Mouse (Mus musculus) kidney, adult 2 months (tissue): Measurements from ENCODE around the gene Pskh1. TPM values are rescaled to one million over a fixed set of nuclear protein-coding genes. Genes with fewer than 3 reads are reported as not detected.

Source experiments
- DNase-seq: peaks from one replicate; pipeline ENCODE4 v3.0.0; 2021
- H3K27ac ChIP-seq: fragments of 200-500 bp; 2 replicates; pipeline ENCODE4 v1.5.1; 2012; ENCODE audit warnings: low read depth, low read length, control low read depth, inconsistent platforms; ENCODE audit not compliant: insufficient read depth
- H3K27me3 ChIP-seq: fragments of 200-500 bp; replicated peaks from 2 replicates; pipeline ENCODE4 v1.6.1; 2012; ENCODE audit warnings: mild to moderate bottlenecking, moderate library complexity, low read length, inconsistent platforms; ENCODE audit not compliant: control insufficient read depth, insufficient read depth
- H3K36me3 ChIP-seq: fragments of 200-500 bp; 2 replicates; pipeline ENCODE4 v1.6.1; 2012; ENCODE audit warnings: mild to moderate bottlenecking, moderate library complexity, low read length, inconsistent platforms; ENCODE audit not compliant: control insufficient read depth, insufficient read depth
- H3K4me1 ChIP-seq: fragments of 200-500 bp; 2 replicates; pipeline ENCODE4 v1.6.1; 2011; ENCODE audit warnings: low read length; ENCODE audit not compliant: control insufficient read depth, insufficient read depth
- H3K4me3 ChIP-seq: fragments of 200-500 bp; 2 replicates; pipeline ENCODE4 v1.5.1; 2011; ENCODE audit warnings: mild to moderate bottlenecking, low read depth, low read length, control low read depth; ENCODE audit not compliant: insufficient read depth
- CTCF ChIP-seq: fragments of 200-500 bp; conservative IDR thresholded peaks from 2 replicates; pipeline ENCODE4 v1.5.1; 2011; ENCODE audit warnings: low read depth, mild to moderate bottlenecking, control low read depth, low read length, moderate library complexity, mixed read lengths; ENCODE audit not compliant: insufficient read depth, insufficient read length
- POLR2A ChIP-seq: fragments of 200-500 bp; IDR thresholded peaks from one replicate; pipeline ENCODE4 v1.6.1; 2011; ENCODE audit warnings: low read depth, low read length, control low read depth
- WGBS: fragments of 180-500 bp; shearing (Covaris S2); methylation state at CpG from one replicate; pipeline ENCODE4 v1.1.7; 2018; 5-methylcytosine and 5-hydroxymethylcytosine counted together
- polyA plus RNA-seq: library from polyadenylated mRNA; depleted of rRNA; stranded (reverse); fragments of >200 nt; gene quantifications from 2 replicates; pipeline ENCODE4 v1.2.3, GENCODE M21; 2012

Pskh1 gene
- polyA plus RNA-seq, 1 experiment = 44.9 TPM

DNA sequence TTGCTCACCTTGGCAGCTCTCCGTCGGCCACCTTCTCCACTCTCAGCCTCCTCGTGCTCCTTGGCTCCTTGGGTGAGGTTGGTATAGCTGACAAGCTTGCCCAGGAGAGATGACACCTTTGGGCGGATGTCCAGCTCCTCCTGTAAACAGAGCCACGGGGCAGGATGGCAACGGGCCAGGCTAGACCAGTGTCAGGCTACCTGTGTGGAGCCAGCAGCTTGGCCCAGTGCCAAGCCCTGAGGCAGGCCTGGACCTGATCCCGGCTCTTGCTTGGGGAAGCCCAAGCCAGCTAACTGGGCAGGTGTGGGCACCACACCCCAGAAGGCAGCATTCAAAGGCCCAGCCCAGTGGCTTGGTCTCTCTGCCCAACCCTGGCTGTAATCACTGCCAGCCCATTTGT lies 59.1 kb downstream of the Pskh1 start:
- H3K4me1 ChIP-seq = peaks cover 8% of the 10 kb centered on the region
- no peak overlapping the region for H3K27ac ChIP-seq
- TF ChIP-seq CTCF = no peak
- TF ChIP-seq POLR2A = no peak
- peak; percentile 88 for DNase-seq
- 30% methylated on average over 7 of the region's 7 CpGs for WGBS
- no peaks in the 10 kb centered on the region for H3K36me3 ChIP-seq
- H3K27me3 ChIP-seq = no peaks in the 10 kb centered on the region
- no peak overlapping the region for H3K4me3 ChIP-seq

- H3K27ac ChIP-seq = no peak overlapping the region
- H3K4me3 ChIP-seq = no peak overlapping the region
- DNase-seq = no peak
- TF ChIP-seq POLR2A (no peak), CTCF (no peak)
- H3K4me1 ChIP-seq = peaks cover 14% of the 10 kb centered on the region
- no peaks in the 10 kb centered on the region for H3K27me3 ChIP-seq
- H3K36me3 ChIP-seq = no peaks in the 10 kb centered on the region
- 87% methylated on average over 14 of the region's 14 CpGs for WGBS
Measured at GRCm38 (mm10) chr8:105961101-105961500, 60.9 kb downstream of the Pskh1 start.

DNA sequence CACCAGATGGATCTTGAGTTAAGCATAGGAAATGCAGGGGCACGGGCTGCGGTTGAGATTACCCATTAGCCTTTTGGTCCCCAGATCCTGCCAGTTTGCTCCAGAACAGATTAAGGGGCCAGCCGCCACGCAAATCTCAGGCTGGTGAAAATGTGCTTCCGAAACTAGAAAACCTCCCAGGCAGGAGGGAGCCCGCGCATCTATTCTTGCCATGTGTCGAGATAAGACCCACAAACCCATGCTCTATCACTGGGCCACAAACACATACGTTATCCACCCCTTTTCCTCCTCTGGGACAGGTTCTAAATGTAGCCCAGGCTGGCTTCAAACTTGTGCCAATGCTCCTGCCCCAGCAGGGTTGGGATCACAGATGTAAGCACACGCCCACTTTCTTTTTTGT lies 61.3 kb downstream of the Pskh1 start:
- H3K27ac ChIP-seq = no peak overlapping the region
- no peak for DNase-seq
- H3K27me3 ChIP-seq = no peaks in the 10 kb centered on the region
- 89% methylated on average over 10 of the region's 10 CpGs for WGBS
- peaks cover 14% of the 10 kb centered on the region for H3K4me1 ChIP-seq
- no peaks in the 10 kb centered on the region for H3K36me3 ChIP-seq
- TF ChIP-seq CTCF (no peak), POLR2A (no peak)
- no peak overlapping the region for H3K4me3 ChIP-seq

DNA sequence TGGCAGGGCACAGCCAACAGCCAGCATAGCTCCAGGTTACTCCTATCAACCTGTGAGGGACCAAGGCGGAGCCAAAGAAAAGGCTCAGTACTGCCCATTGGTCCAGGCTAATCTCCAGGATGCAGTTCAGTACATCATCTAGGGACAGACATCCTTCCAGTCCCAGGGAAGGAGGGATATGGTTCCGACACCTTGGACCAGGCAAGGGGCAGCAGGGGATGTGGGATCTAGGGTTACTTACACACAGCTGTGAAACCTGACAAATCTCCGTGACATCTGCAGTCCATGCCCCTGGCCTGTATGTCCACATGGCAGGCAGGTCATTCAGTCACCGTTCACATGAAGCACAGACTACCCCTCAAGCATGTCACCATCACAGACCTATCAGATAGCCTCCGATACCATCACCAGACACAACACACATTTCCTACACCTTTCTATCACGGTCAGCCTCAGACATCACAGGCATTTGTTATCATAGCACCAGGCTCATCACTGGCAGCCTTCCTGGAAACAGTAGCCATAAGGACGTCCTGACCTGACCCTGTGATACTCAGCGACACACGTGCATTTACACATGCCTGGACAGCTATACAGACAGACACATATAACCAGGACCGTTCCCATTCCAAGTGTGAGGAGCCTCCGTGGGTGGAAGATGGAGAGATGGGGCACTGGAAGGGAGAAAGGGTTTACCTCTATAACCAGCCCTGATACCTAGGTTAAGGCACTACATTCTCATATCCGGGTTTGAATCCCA lies 64.4 kb downstream of the Pskh1 start:
- Histone ChIP-seq H3K4me3 (peak overlapping the region; percentile 80), H3K27ac (peak overlapping the region; percentile 84; the same call in 1 of the 2 replicates)

GRCm38 (mm10) chr8:105965266-105965904 lies 65.1 kb downstream of the Pskh1 start:
- peak overlapping the region; percentile 80 for H3K4me3 ChIP-seq
- TF ChIP-seq POLR2A (no peak), CTCF (no peak)
- peak; percentile 37 for DNase-seq
- no peaks in the 10 kb centered on the region for H3K36me3 ChIP-seq
- WGBS = 5% methylated on average over 40 of the region's 40 CpGs
- peak overlapping the region; percentile 84 for H3K27ac ChIP-seq
- no peaks in the 10 kb centered on the region for H3K27me3 ChIP-seq
- peaks cover 10% of the 10 kb centered on the region; the same call in 1 of the 2 replicates for H3K4me1 ChIP-seq

More for the DNA sequence above, 64.4 kb downstream of the Pskh1 start:
- DNase-seq = no peak
- H3K36me3 ChIP-seq = no peaks in the 10 kb centered on the region
- H3K4me1 ChIP-seq = peaks cover 13% of the 10 kb centered on the region
- no peaks in the 10 kb centered on the region for H3K27me3 ChIP-seq
- 56% methylated on average over 12 of the region's 12 CpGs for WGBS
- no peak for TF ChIP-seq CTCF
- no peak for TF ChIP-seq POLR2A

DNA sequence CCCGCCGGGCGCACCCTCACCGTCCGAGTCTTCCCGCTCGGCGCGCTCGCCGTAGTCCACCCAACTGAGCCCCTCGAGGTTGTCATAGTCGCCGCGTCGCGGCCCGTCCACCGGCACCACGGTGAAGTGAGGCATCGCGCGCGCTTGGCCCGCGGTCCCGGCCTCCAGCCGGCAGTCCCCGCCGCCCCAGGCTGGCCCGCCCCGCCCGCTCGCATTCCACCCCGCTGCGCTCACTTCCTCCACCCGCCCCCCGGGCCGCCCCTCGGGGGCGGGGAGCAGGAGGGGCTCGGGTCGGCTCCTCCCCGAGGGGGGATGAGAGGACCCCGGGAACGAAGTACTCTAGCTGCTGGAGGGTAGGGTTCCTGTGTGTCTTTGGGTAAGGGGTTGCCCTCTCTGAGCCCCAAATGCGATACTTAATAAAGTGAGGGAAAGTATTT lies 65.7 kb downstream of the Pskh1 start, which contains the start of gene Slc12a4:
TSS of gene Slc12a4 (minus strand) at position 193 of the 437 bp plus-strand sequence.
- no peak for TF ChIP-seq CTCF
- peak; percentile 48 for TF ChIP-seq POLR2A
- H3K4me1 ChIP-seq = peaks cover 10% of the 10 kb centered on the region; the same call in 1 of the 2 replicates
- peak within 1 kb of the TSS; percentile 80 for H3K4me3 ChIP-seq
- WGBS = under 1% methylated on average over 47 of the region's 47 CpGs
- no peaks in the 10 kb centered on the region for H3K36me3 ChIP-seq
- peak; percentile 83 for DNase-seq
- peak within 1 kb of the TSS; percentile 84 for H3K27ac ChIP-seq
- no peaks in the 10 kb centered on the region for H3K27me3 ChIP-seq

DNA sequence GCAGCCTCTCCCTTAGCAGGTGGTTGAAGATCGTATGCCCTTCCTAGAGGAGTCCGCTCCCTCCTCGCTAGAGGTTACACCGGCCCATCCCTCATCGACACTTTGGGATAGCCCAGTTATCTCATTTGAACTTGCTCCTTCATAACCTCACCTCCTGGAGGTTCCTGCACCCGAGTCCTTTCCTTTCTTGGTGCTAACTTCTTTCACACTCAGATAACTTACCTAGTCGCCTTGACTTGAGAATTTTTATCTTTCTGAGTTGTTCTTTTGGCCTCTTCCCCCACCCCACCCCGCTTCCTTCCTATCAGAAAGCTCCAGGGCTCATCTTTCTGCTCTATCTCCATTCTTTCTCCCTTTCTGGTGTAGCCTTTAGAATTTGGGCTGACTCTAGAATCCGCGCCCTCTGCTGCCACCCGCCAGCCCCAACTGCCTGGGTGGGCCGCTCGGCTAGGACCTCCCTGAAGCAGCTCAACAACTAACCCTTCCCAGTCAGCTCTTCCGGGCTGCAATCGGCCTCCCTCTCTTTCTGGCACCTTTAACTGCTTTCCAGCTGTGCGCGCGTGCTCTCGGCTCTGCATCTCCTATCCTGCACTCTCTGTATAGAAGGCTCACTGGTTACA lies 66.6 kb downstream of the Pskh1 start:
- 27% methylated on average over 19 of the region's 19 CpGs for WGBS
- no peak for DNase-seq
- TF ChIP-seq CTCF (no peak), POLR2A (no peak)
- H3K27me3 ChIP-seq = no peaks in the 10 kb centered on the region
- peak overlapping the region; percentile 80; the same call in 1 of the 2 replicates for H3K4me3 ChIP-seq
- no peak overlapping the region for H3K27ac ChIP-seq
- H3K36me3 ChIP-seq = no peaks in the 10 kb centered on the region
- peaks cover 10% of the 10 kb centered on the region; the same call in 1 of the 2 replicates for H3K4me1 ChIP-seq
